Mouse (Mus musculus): ENCODE data around the gene Amer2. TPM values are rescaled to one million over a fixed set of nuclear protein-coding genes. Genes with fewer than 3 reads are reported as not detected.

Gene Amer2
- polyA plus RNA-seq, 1 experiment from 2014 or later, result 33.9 TPM

DNA sequence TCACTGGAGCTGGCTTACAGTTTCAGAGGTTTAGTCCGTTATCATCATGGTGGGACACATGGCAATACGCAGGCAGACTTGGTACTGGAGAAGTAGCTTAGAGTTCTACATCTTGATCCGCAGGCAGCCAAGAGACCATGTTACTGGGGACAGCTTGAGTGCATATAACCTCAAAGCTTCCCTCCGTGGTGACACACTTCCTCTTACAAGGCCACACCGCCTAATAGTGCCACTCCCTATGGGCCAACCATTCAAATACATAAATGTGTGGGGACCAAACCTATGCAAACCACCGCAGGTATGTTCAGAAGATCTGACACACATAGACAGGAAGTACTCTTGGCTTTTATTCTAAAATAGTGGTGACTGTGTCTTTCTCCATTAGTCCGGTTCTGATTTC, 52.5 kb downstream of the Amer2 start:
- Histone ChIP-seq H3K4me2 (no peak overlapping the region), H3K4me3 (no peak overlapping the region), H3K9ac (no peak overlapping the region), H3K4me1 (replicated peaks) (peaks cover 19% of the 10 kb centered on the region), H3K9me3 (no peaks in the 10 kb centered on the region), H3K27ac (replicated peaks) (no peak overlapping the region), H3K27me3 (no peaks in the 10 kb centered on the region), H3K36me3 (no peaks in the 10 kb centered on the region)
- 94% methylated on average over 7 of the region's 7 CpGs for WGBS
- no peak for ATAC-seq (ENCODE audit: low FRiP score, low read depth)

DNA sequence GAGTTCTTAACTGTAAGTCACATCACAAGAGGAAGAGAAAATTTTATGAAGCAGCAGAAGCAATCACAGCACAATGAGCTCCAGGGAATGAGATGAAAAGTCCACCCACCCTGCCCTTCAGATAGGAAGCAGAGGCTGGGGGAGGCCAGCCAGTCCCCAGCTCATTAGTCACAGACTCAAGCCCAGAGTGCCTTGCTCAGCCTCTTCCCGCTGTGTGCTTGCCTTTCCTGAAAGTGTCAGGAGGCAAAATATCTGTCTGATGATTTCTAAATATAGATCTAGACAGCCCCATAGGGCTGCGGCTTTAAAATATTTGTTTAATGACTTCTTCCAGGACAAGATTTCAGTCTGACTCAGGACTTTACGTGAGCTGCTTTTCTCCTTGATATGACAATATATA, 54.8 kb downstream of the Amer2 start:
- H3K4me2 ChIP-seq, result no peak overlapping the region
- H3K27ac ChIP-seq (replicated peaks), result no peak overlapping the region
- H3K27me3 ChIP-seq, result no peaks in the 10 kb centered on the region
- no peaks in the 10 kb centered on the region for H3K9me3 ChIP-seq
- H3K36me3 ChIP-seq, result no peaks in the 10 kb centered on the region
- 53% methylated on average over 3 of the region's 3 CpGs for WGBS
- H3K4me3 ChIP-seq, result no peak overlapping the region
- peaks cover 19% of the 10 kb centered on the region for H3K4me1 ChIP-seq (replicated peaks)
- ATAC-seq (ENCODE audit: low FRiP score, low read depth), result peak; percentile 52; the same call in 1 of the 2 replicates
- no peak overlapping the region for H3K9ac ChIP-seq

DNA sequence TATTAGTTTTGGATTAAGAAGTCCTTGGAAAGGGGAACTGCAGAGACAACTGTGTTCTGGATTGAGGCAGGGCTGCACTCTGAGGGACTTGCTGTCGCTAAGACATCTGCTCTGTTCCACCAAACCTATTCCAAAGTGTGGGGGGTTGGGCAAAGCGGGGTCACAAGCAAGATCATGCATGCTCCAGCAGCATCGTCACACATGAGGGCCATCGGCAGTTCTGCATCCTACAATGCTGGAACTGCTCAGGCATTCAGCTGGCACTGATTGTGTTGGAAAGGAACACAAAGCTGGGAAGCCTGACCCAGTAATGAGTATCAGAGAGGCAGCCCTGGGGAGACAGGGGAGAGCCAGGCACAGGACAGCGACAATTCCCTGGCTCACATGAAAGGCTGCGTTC, 56.5 kb downstream of the Amer2 start:
- WGBS, result 19% methylated on average over 6 of the region's 6 CpGs

DNA sequence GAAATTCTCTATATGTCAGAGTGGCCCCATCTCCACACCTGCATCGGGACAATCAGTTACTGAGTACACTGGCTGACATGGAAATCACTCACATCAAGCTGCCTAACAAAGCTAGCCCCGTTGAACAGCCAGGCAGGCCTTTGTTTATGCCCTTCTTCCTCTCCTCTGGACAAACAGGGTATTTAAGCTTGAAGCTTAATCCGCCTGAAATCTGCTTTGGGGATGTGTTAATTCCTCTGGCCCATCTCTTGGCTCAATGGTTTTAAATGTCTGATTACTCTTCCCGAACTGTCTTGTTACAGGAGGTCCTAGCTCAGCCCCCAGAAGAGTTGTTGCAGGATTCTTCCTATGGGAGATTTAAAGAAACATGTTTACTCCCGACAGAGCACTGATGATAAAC, 58.5 kb downstream of the Amer2 start:
- Histone ChIP-seq H3K36me3 (no peaks in the 10 kb centered on the region), H3K9me3 (no peaks in the 10 kb centered on the region), H3K4me3 (no peak overlapping the region), H3K27ac (replicated peaks) (no peak overlapping the region), H3K4me2 (no peak overlapping the region), H3K9ac (no peak overlapping the region), H3K4me1 (replicated peaks) (peaks cover 19% of the 10 kb centered on the region), H3K27me3 (no peaks in the 10 kb centered on the region)
- no peak for ATAC-seq (ENCODE audit: low FRiP score, low read depth)
- WGBS, result 45% methylated on average over 5 of the region's 5 CpGs

More for the DNA sequence above, 56.5 kb downstream of the Amer2 start:
- Histone ChIP-seq H3K4me3 (no peak overlapping the region), H3K27ac (replicated peaks) (no peak overlapping the region), H3K4me1 (replicated peaks) (peaks cover 19% of the 10 kb centered on the region), H3K4me2 (no peak overlapping the region), H3K9ac (no peak overlapping the region), H3K9me3 (no peaks in the 10 kb centered on the region), H3K27me3 (no peaks in the 10 kb centered on the region), H3K36me3 (no peaks in the 10 kb centered on the region)
- ATAC-seq (ENCODE audit: low FRiP score, low read depth), result 0 out of 2 replicates have a peak, but pooled peaks have one; percentile 49

DNA sequence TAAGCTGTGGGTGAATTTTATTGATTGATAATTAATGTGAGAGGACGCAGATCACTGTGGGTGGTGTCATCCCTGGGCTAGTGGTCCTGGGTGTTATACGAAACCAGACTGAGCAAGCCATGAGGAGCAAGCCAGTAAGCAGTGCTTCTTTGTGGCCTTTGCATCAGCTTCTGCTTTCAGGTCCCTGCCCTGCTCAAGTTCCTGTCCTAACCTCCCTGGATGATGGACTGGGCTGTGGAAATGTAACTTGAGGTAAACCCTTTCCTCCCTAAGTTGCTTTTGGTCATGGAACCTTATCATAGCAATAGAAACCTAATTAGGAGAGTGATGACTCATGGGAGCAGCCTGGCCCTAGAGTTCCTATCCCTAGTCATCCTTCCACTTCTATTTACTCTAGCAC, 59.1 kb downstream of the Amer2 start:
- Histone ChIP-seq H3K9me3 (no peaks in the 10 kb centered on the region), H3K36me3 (no peaks in the 10 kb centered on the region), H3K4me2 (no peak overlapping the region), H3K9ac (no peak overlapping the region), H3K4me3 (no peak overlapping the region), H3K27ac (replicated peaks) (no peak overlapping the region), H3K27me3 (no peaks in the 10 kb centered on the region), H3K4me1 (replicated peaks) (peaks cover 19% of the 10 kb centered on the region)
- 81% methylated on average over 2 of the region's 2 CpGs for WGBS
- ATAC-seq (ENCODE audit: low FRiP score, low read depth), result no peak

DNA sequence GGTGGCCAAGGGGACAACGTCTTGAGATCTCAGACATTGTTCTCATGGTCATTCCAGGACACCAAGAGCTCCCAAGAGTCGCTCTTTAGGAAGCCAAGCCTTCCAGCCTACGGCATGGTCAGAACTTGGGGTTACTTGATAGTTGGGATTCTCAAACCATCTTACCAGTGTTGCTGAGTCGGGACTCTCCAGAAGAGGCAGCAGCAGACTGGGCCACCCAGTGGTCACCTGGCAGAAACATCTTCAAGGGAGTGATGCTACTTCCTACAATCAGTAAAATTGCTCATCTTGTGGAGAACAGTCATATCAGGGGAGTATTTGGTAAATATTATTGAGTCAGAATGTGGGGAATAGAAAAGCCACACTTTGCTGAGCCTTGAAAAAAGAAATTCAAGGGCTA, 62.5 kb downstream of the Amer2 start:
- H3K4me3 ChIP-seq, result no peak overlapping the region
- H3K27ac ChIP-seq (replicated peaks), result no peak overlapping the region
- H3K4me2 ChIP-seq, result no peak overlapping the region
- H3K9ac ChIP-seq, result no peak overlapping the region
- H3K36me3 ChIP-seq, result no peaks in the 10 kb centered on the region
- ATAC-seq (ENCODE audit: low FRiP score, low read depth), result no peak
- H3K27me3 ChIP-seq, result no peaks in the 10 kb centered on the region
- WGBS, result 75% methylated on average over 4 of the region's 4 CpGs
- H3K9me3 ChIP-seq, result no peaks in the 10 kb centered on the region
- H3K4me1 ChIP-seq (replicated peaks), result no peaks in the 10 kb centered on the region

DNA sequence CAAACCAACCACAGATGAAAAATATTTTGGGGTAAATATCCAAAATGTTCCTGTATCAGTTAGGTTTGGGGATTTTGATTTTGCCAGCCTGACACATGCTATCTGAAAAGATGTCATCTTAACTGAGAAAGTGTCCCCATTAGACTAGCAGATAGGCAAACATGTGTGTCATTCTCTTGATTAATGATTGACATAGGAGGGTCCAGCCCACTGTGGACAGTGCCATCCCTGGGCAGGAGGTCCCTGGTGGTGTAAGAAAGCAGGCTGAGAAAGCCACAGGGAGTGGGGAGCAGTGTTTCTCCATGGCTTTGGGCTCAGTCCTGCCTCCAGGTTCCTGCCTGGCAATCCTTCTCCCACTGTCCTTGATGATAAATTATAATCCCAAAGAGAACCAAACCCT, 63.3 kb downstream of the Amer2 start:
- H3K4me3 ChIP-seq, result no peak overlapping the region
- H3K27ac ChIP-seq (replicated peaks), result no peak overlapping the region
- no peak overlapping the region for H3K4me2 ChIP-seq
- no peaks in the 10 kb centered on the region for H3K9me3 ChIP-seq
- H3K27me3 ChIP-seq, result no peaks in the 10 kb centered on the region
- no peaks in the 10 kb centered on the region for H3K4me1 ChIP-seq (replicated peaks)
- no peak for ATAC-seq (ENCODE audit: low FRiP score, low read depth)
- no peak overlapping the region for H3K9ac ChIP-seq
- H3K36me3 ChIP-seq, result no peaks in the 10 kb centered on the region

Other genes with a start within 250 kb of the Amer2 start
- gene Atp8a2, start 176.1 kb upstream of the Amer2 start, polyA plus RNA-seq (2015; fragmentation: Nextera tagmentation; extraction: Ambion mirVana), result 42.8 and 46.8 TPM in 2 replicates
- 0.08 TPM in 2 replicates for gene Nupl1, start 121.8 kb upstream of the Amer2 start, polyA plus RNA-seq (2015; fragmentation: Nextera tagmentation; extraction: Ambion mirVana)
- gene Gm49336, start 121.8 kb upstream of the Amer2 start, polyA plus RNA-seq (2015; fragmentation: Nextera tagmentation; extraction: Ambion mirVana), result 44.7 and 47.3 TPM in 2 replicates
- gene Mtmr6, start 108.0 kb upstream of the Amer2 start, polyA plus RNA-seq (2015; fragmentation: Nextera tagmentation; extraction: Ambion mirVana), result 57.0 and 57.3 TPM in 2 replicates